Mouse (Mus musculus): ENCODE measurements around the gene Tnni3k.

DNA sequence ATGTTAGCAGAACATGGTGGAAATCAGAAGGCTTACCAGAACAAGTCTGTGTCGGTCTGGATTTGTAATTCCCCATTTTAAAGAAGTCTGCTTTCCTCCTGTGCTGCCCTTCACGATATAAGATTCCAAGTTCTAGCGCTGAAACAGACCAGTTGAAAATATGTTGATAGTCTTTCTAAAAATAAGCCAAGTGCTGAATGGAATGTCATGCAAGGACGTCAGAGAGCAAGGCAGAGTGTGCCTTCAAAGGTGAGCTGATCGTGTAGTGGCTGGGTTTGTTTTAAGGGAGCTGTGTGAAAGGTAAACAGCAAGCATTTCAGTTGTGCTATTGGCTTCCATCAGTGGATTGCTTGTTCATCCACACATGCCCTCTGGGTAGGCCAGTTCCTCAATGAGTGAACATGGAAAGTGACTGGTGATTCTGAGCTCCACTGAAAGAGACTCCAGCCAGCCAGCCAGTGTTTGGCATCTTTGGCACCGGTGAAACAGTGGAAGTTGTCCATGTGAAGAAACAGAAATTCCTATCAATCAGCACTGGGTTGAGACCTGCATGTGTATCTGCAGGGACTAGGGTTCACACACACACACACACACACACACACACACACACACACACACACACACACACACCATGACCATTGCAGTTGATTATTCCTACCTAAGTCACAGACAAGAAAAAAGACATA lies at the start of gene Tnni3k:
- TF ChIP-seq ZNF384 (IDR thresholded peaks at IDR 0.05; ENCODE audit: low read depth, low read length) (no peak), HCFC1 (IDR thresholded peaks at IDR 0.05; ENCODE audit: borderline replicate concordance, insufficient read depth, low read length) (no peak), CHD2 (IDR thresholded peaks at IDR 0.05; ENCODE audit: low read depth, low read length) (no peak)
